Mouse (Mus musculus) spleen, adult 12 weeks (tissue): Measurements from ENCODE around the gene Thbd.

Experiments used
- DNase-seq: peaks from one replicate; pipeline ENCODE4 v3.0.0; 2022; ENCODE audit warnings: low spot score

Gene Thbd

GRCm38 (mm10) chr2:148407870-148408760 is at the start of gene Thbd:
Gene Thbd (minus strand): TSS chr2:148408188.
- no peak for DNase-seq

- DNase-seq: no peak
Measured at GRCm38 (mm10) chr2:148455341-148455740, 47.4 kb upstream of the Thbd start.

- DNase-seq: no peak
Measured at GRCm38 (mm10) chr2:148454014-148454542, 46.1 kb upstream of the Thbd start.

- DNase-seq: no peak
Measured at GRCm38 (mm10) chr2:148453061-148453460, 45.1 kb upstream of the Thbd start.

GRCm38 (mm10) chr2:148451498-148451897 is 43.5 kb upstream of the Thbd start:
- no peak for DNase-seq

- no peak for DNase-seq
Measured at GRCm38 (mm10) chr2:148450616-148451015, 42.6 kb upstream of the Thbd start.

GRCm38 (mm10) chr2:148449659-148450058 is 41.7 kb upstream of the Thbd start:
- no peak for DNase-seq

- no peak for DNase-seq
Measured at GRCm38 (mm10) chr2:148446446-148446845, 38.5 kb upstream of the Thbd start.

- DNase-seq: no peak
Measured at GRCm38 (mm10) chr2:148445616-148446015, 37.6 kb upstream of the Thbd start.

- DNase-seq: no peak
Measured at GRCm38 (mm10) chr2:148444472-148444871, 36.5 kb upstream of the Thbd start.

- no peak for DNase-seq
Measured at GRCm38 (mm10) chr2:148443249-148443958, 35.4 kb upstream of the Thbd start, which contains the start of gene Cd93. Gene Cd93 (minus strand): TSS chr2:148443563.

- DNase-seq: no peak
Measured at GRCm38 (mm10) chr2:148442710-148443109, 34.7 kb upstream of the Thbd start.

GRCm38 (mm10) chr2:148442172-148442571 is 34.2 kb upstream of the Thbd start:
- DNase-seq: no peak

GRCm38 (mm10) chr2:148441421-148441820 is 33.4 kb upstream of the Thbd start:
- no peak for DNase-seq

- no peak for DNase-seq
Measured at GRCm38 (mm10) chr2:148439691-148440276, 31.8 kb upstream of the Thbd start.

- no peak for DNase-seq
Measured at GRCm38 (mm10) chr2:148436285-148436684, 28.3 kb upstream of the Thbd start.

GRCm38 (mm10) chr2:148432346-148432745 is 24.4 kb upstream of the Thbd start:
- no peak for DNase-seq

- no peak for DNase-seq
Measured at GRCm38 (mm10) chr2:148430941-148431340, 23.0 kb upstream of the Thbd start.

GRCm38 (mm10) chr2:148429001-148429505 is 21.1 kb upstream of the Thbd start:
- no peak for DNase-seq

GRCm38 (mm10) chr2:148428523-148428922 is 20.5 kb upstream of the Thbd start:
- no peak for DNase-seq

- DNase-seq: no peak
Measured at GRCm38 (mm10) chr2:148427553-148427952, 19.6 kb upstream of the Thbd start.

- DNase-seq: no peak
Measured at GRCm38 (mm10) chr2:148425709-148426382, 17.9 kb upstream of the Thbd start.
